Mouse (Mus musculus) thymus, postnatal 25 days (tissue): ENCODE measurements around the gene Rassf8.

Experiments
- DNase-seq: peaks from one replicate; pipeline ENCODE4 v3.0.0; 2022

The Rassf8 gene

DNA sequence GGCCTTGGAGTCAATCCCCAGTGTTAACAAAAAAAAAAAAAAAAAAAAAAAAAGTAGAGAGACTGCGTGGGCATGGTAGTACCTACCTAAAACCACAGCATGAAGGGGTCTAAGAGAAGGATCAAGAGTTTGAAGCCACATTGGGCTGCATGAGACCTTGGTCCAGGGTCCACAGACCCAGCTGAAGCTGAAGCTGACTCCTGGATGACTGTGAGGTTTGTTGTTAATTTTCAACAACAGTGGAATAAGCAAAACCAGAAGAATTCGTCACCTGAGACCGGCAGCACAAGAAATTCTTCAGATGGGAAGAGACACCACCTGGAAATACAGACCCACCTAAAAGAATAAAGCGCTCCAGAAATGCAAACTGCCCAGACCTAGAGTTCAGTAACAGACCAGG lies 79.8 kb downstream of the Rassf8 start:
- no peak for DNase-seq

DNA sequence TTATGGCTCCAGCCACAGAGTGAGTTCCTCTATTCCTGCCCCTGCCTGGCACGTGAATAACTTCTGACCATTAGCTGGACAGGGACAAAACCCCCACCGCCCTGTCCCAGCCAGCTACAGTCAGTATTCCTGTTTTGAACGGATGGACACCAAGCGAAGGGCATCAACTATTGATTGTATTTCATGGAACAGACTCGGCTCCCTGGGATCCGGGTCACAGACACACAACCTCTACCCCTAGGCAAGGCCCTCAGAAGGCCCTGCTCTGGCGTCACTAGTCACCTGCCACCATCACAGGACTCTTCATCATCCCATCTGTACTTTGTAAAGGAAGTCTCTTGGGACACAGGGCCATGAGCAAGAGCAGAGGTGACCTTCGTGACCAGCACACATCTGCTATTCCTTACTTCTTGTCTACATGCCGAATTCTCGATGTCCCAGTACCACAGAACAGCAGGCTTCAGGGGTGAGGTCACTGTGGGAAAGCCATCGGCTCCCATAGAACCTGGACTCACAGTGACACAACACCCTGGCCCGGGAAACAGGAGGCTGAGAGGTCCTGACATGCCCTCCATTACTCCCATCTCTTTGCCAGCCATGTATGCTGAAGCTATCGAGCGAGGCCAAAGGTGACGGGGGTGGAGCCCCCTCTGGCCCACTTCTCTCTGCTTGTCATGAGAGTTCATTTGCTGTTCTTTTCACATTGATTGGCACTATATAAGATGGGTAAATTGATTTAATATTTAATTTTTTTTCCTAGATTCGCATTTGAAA lies 82.7 kb downstream of the Rassf8 start:
- no peak for DNase-seq

DNA sequence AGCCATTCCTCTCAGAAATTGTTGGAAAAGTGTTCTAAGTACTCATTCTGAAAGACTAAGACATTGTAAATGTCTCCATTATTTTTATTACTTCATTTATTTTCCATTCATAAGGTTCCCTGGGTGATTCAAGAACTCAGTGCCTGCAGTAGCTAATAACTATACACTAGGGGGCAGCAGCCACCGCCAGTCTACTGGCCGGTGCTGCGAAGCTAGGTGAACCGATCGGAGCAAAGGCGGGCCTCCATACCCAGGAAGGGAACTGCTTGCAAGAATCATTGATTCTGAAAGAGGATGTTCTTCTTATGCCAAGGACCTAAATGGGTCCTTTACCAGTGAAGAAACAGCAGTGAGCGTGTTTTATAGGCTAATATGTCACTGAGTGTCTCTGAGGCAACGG lies 83.6 kb downstream of the Rassf8 start:
- peak; percentile 67 for DNase-seq

DNA sequence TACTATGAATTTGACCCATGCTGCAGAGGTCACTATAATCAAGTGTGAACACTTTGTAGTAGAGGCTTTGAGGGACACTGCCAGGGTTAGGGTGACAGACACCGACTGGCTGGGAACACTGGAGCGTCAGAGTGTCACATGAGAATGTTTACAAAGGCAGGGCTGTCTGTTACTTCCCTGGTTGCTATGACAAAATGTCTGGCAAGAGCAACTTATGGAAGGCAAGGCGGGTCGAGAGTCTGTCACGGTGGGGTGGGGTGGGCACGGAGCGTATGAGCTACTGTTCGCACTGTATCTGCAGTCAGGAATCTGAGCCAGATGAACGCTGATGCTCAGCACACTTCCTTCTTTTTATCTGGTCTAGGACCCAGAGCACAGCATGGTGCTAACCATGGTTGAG lies 84.1 kb downstream of the Rassf8 start:
- DNase-seq = no peak

DNA sequence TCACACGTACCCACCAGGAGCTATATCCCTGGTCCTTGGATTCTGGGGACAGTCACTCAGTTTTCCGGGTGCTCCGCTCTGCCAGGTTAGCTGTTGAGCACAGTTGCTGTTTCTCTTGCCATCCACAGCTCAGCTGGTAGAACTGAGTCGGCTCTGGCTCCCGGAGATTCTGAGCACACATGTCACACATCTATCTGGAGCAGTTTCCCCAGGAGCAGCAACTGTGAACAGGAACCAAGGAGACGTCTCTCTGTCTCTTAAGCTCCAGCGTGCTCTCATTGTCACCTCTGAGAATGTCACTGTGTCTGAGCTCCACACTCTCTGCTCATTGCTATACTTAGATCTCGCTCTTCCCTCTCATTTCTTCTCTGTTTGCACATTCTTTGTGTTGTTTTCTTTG lies 86.4 kb downstream of the Rassf8 start:
- DNase-seq = no peak

DNA sequence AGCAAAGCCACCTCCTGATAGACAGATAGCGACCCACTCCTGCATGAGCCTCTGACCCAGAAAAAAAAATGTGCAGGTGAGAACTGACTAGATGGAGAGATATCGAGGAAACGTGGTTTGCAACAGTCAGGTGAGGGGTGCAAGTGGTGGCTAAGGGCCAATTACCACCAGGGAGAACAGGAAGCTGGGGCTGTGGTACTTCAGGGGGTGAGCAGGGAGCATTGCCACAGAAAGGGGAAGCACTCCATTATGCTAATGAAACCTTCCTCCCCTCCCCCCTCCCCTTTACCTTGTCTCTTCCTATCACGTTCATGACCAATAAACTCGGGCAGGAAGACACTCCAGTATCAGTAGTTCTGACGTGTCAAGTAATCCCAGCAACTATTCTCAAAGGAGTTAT lies 88.8 kb downstream of the Rassf8 start:
- DNase-seq = no peak

DNA sequence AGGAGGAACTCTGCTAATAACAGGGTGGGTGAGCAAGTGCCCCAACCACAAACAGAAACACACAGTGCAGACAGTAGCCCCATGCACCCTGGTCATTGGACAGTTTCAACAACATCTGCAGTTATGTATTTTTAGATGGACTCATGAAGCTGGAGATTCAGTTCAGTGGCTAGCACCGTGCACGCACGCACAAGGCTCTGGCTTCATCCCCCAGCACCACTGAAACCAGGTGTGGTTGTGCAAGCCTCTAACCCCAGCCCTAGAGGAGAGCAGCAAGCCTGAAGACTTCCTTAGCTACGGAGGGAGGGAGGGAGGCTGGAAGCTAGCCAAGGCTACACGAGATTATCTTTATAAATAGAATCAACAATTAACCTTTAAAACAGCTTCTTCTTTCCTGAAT lies 99.1 kb downstream of the Rassf8 start:
- DNase-seq = no peak

DNA sequence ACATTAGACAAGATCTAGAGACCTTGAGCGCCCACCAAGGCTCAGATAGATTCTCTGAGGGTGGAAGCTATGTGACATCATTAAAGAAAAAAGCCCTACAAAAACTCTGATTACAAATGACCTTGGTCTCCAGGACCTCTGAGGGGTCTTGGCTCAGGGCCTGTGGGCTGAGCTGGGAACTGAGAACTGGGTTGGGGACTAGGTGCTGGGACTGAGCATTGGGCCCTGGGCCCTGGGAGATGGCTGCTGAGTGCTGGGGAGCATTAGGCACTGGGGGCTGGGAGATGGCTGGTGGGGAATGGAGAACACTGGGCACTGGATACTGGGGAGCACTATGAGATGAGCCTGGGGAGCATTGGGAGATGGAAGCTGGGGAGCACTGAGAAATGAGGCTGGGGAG lies 99.5 kb downstream of the Rassf8 start:
- DNase-seq = no peak

DNA sequence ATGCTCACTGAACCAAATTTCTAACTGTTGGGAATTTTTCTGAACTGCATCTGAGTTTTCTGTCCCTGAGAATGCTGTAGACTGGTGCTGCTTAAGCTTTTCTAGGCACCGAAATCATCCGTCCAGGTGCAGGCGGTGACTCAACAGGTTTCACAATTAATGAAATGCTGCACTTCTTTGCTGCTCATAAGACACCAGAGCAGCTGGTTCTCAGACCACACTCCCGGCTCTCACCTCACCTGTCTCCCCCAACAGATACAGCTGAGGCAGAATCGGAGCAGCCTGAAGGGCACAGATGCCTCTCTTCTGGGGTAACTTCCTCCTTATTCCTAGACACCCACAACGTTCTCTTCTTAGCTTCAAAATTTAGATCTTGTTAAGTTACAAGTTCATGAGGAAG lies 100.4 kb downstream of the Rassf8 start:
- no peak for DNase-seq

DNA sequence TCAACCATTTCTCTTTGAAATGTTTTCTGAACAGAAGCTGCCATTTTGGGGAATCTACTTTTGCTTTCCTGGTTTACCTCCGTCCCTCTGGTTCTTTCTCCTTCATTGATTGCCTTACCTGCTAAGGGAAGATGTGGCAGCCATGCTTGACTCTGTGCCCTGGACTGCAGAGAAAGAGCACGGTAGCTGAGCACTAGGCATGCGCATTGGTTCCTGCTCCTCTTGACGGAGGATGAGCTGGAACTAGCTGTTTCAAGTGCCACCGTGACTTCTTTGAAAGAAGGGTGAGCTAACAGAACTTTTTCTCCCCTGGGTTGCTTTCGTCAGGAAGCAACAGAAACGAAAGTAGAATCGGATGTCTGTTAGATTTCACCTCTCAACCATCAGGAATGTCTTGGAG lies 101.1 kb downstream of the Rassf8 start:
- no peak for DNase-seq

DNA sequence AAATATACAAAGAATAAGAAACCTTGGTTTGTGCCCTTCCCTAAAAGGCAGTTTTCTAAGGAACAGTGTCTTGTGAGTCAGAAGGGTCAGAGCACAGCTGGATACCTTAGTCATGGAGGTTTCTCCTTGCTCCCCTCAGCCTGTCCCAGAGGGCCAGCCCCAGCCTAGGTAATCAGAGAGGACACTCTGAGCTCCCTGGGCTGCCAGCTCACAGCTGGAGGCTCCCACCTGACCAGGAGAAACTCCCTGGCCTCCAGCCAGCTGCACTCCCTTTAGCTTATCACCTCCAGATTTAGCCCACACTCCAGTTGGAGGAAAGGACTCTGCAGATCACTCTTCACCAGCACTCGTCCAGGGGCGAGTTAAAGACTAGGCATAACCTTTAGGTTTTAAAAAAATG lies 104.2 kb downstream of the Rassf8 start:
- DNase-seq = no peak

DNA sequence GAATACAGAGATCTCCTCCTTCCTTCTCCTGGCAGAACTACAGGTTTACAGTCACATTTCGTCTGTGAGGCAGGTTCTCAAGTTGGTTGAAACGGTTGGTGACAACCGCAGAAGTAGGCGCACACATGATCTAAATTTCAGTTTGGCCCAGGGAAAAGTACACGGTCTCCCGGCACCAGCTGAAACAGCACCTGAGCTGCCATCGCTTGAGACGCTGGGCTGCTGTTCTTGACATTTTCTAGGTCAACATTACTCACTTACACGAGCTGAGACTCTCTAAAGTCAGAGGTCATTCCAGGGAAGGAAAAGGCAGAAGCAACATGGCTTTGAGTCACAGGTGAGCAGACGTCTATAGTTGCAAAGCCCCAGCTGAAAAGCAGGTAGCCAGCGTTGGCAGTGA lies 105.4 kb downstream of the Rassf8 start:
- no peak for DNase-seq

DNA sequence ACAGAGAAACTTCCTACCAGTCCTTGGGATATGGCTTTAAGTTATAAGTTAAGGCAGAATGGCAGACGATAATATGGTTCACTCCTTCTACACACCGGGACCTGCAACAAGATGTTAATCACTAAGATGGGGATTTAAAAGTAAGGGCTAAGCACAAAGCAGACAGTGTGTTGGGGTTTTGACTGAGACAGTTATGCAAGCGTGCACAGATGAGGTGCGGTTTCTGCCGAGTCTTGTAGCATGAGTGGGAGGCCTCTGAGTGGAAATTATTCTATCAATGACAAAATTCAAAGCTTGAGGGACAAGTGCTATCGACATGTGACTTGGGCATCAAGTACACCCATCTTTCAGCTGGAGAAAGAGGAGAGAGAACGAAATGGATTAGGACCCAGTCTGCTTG lies 106.2 kb downstream of the Rassf8 start:
- DNase-seq = no peak

DNA sequence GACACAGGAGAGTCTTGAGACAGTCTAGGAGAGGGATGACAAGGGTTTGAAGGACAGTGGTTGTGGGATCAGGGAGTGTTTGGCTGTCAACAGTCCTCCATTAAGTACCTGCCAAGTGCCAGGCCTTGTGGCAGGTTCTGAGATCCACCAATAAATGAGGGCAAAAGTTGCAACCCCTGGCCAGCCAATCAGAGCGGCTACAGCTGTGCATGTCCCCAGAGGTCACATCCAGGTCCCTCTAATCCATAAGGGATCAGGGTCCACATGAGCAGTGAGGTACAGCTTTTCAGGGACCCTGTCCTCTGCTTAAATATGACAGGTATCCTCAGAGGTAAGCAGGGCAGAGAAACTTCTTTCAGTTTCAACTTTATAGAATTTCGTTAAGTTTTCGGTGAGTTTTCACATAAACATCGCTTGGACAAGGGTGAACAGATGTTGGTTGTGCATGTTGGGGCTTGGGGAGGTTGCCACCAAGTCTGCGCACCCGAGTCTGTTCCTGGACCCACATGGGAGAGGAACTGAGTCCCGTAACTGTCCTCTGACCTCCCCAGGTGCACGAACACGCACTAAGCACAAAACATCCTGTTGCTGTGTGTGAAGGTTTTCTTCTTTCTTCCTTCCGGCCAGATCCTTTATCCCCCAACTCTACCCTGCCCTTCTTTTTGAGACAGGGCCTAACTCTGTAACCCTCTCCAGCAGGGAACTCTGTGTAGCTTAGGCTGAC lies 107.0 kb downstream of the Rassf8 start:
- DNase-seq = no peak

DNA sequence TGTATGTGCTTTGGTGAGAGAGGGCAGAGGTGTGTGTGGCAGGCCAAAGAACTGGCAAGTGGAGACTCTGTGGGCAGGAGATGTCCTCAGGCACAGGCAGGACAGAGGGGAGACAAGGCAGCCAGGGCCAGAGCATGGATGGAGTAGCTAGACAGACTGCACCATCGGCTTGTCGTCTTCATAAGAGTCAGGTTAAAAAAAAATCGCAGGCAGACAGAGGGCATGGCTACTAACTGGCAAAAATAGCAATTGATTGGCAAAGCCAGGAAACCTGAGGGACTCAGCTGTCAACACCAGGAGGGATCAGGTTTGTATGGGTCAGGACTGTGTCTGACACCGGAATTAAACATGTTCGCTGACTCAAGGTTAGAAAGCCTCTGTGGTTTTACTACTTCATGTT lies 108.2 kb downstream of the Rassf8 start:
- no peak for DNase-seq

DNA sequence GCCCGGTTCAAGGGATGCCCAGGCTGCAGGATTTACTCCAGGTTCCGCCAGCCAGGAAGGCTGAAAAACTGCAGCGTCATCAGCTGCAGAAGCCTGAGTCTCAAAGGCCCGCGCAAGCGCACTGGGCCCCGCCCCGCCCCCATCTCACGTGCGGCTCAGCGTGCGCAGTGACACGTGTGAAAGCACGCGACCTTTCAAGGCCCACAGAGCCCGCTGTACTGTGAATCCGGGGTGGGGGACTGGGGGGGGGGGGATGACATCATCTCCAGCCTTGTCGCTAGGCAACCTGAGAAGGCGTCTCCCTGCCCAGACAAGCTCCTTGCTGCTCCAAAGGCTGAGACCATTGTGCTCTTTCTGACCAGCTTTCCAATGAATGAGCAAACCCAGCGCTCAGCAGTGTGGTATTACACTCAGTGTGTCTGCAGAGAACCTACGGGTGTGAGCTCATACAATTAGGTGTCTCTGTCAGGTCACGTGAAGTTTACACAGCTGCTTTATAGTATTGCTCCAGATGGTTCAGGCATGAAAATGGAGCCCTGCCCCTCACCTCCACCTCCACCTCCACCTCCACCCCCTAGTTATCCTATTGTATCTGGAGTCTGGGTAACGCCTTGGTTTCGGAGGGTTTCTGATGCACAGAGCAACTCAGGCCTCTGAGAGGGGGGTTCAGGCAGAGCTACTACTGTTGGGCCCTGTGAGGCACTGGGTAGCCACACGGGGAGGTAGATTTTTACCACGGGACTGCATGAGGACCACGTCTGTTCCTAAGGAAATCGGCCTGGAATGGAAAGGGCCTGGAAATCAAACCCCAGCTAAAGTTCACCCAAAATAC lies 109.4 kb downstream of the Rassf8 start:
- DNase-seq = peak; percentile 93

DNA sequence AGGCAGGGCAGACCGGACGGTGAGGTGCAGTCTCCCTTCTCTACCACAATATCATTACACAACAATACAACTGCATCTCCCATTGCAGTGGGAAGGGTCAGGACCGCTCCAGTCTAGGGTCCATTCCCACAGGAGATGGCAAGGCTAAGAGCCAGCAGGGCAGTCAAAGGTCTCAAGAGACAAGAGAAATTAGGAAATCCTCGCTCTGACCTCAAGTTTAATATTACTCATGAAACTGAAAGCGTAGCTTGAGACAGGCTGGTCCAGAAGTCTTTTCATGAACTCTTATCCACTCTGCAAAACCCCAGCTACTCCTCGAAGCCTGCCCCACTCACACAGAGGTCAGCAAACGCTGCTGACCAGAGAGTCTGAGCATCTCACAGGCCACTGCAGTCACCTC lies 110.9 kb downstream of the Rassf8 start:
- no peak for DNase-seq

DNA sequence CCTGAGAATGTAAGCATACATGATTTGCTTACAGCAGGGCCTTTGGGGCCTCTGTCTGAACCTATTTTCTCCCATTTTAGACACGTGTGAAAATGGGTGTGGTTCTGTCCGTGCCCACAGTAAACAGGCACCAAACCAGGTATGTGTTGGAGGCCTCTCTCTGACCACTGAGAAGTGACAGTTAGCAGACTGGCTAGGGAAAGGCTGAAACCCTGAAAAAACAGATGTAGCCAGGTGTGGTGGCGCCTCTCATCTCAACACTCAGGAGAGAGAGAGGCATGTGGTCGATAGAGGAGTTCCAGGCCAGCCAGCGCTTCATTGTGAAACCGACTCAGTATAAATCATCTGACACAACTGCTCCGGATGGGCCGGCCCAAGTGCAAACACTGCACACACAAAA lies 111.9 kb downstream of the Rassf8 start:
- no peak for DNase-seq

DNA sequence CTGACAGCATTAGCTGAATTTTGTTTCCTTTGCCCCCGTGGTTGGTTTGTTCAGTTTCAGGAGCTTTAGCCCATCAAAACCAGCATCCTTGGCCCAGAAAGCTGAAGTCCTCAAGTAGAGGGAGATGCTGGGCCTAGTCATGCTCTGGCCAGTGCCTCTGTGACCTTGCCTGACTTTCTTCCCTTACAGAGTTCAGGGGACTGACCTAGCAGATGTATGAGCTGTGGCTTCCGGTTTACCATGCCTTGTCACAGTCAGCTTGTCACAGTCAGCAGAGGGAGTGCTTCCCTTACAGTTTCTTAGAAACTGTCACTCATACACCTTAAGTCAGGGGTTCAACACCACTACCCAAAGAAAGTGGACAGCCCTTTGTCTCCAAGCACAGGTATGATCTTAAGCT lies 113.8 kb downstream of the Rassf8 start:
- DNase-seq = no peak

DNA sequence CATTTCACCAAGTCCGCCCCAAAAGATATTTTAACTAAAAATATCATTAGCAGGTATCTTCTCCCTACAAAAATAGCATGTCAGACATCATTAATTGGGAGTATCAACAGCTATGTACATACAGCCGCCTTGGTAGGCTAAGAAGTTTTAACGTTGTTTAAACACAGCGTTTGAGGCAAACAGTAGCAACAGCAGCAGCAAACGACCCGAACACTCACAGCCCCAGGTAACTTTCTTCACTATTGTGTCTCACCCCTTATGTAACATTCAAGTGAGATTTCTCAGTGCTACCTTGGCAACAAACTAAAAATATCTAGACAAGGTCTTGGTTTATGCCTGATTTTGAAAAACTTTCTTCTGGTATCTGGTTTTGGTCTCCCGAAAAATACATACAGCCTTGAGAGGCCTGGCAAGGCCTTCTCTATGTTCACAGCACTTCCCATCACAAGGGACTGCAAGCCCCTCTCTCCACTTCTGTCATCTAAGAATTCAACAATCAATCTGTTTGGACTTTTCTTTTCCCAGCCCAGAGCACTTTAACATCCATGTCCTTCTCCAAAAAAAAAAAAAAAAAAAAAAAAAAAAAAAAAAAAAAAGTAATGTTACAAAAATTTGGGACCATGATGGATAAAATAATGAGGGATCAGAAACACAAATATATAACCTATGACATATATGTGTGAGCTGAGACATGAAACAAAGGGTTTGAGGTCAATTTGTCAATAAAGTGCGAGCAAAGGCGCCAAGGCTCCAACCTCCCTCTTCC lies 115.1 kb downstream of the Rassf8 start:
- DNase-seq = no peak

DNA sequence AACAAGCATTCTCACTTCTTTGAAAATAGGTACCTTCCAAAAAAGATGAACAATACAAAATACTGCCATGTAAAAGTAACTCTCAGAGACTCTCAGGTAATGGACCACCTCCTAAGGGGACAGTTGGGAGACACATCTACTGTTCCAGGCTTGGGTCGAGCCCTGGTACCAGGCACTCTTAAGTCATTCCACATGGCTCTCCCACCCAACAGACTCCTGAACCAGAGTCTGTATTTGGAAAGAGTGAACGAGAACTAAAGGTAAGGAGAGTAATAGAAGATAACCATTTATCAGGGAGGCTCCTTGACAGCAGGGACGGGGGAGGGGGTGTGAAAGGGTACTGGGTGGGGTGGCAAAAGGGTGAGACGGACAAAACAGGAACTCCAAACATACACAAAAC lies 115.8 kb downstream of the Rassf8 start:
- DNase-seq = no peak

DNA sequence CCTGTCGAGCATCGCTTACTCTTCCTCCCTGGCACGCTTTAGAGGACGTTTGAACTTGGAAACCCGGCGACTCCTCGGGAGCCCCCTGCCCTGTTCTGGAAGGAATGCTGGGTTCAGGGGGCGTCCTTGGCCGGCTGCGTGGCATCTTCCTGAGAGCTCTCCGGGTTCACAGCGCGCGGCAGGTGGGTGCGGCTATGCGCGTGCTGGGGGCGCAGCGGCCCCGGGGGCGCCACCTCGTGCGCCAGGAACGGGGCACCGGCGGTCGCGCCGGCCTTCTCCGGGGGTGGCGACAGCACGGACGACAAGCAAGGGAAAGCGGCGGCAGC lies 116.2 kb downstream of the Rassf8 start:
- DNase-seq = no peak
